Mouse (Mus musculus): Measurements from ENCODE around the gene Olfr60.

Olfr60 gene

DNA sequence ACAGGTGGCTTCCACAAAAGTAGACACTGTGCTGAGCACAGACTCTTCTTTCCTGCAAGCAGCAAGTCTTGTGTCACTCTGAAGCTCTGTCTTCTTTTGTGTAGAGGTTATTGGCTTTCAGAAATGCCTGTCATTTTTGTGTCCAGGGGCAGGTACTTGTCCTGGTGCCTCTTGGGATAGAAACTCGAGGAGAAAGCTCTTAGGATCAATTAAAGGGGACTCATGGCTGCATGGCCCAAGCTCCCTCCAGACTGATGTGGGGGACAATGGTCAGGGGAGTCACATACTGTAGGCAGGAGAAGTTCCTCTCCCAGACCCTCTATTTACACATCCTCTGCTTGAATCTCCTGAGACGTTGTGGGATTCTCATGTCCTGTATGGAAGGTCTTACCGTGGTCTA lies at the start of gene Olfr60:
Olfr60 (minus strand) TSS at position 101 of the 400 bp plus-strand sequence.
- DNase-seq: no peak

- DNase-seq: no peak
These were observed 41.3 kb upstream of the Olfr60 start, which contains the start of gene Olfr531 for GRCm38 (mm10) chr7:140402818-140403217. Gene Olfr531, minus strand, starts transcription at chr7:140402918.

GRCm38 (mm10) chr7:140376911-140377310 lies 15.4 kb upstream of the Olfr60 start:
- no peak for DNase-seq

- DNase-seq: no peak
These were observed 14.8 kb upstream of the Olfr60 start, which contains the start of gene Olfr530 for GRCm38 (mm10) chr7:140376231-140376630. Gene Olfr530, minus strand, starts transcription at chr7:140376331.

DNA sequence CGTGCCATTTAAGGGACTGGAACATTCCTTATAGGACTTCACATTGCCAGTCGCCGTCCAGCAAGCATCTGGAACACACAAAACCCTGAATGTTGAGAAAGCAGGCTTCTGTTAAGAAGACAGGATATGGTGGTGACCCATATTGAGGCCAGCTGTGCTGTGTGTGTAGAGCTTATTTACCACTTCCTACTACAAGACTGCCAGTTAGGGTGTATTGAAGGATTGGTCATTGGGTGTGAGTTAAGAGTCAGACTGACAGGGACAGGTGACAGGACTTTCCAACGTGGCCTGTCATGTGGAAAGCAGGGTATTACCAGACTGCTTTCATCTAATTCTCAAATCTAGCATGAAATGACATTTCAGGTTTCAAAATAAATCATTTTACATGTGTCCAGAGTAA lies 12.8 kb upstream of the Olfr60 start:
- no peak for DNase-seq

DNA sequence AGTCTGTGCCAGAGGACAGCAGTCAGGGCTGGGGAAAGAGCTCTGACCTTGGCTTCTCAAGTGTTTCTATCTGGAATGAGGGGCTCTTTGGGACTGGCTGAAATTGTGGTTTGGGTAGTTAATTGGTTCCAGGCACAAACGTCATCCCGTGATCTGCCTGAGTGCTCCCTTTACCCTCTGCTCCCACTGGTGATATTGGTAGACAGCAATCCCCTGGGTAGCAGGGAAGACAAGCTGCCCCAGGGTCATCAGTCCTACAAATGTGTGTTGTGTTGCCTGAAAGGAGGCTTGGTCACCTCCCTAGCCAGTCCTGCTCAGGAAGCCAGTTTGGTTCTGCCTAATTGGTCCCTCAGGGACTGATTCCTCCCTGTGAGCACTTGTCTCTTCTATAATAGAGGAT lies 27.8 kb downstream of the Olfr60 start, which contains the start of gene Olfr527:
Olfr527 (plus strand) TSS at position 301 of the 400 bp plus-strand sequence.
- DNase-seq: no peak

DNA sequence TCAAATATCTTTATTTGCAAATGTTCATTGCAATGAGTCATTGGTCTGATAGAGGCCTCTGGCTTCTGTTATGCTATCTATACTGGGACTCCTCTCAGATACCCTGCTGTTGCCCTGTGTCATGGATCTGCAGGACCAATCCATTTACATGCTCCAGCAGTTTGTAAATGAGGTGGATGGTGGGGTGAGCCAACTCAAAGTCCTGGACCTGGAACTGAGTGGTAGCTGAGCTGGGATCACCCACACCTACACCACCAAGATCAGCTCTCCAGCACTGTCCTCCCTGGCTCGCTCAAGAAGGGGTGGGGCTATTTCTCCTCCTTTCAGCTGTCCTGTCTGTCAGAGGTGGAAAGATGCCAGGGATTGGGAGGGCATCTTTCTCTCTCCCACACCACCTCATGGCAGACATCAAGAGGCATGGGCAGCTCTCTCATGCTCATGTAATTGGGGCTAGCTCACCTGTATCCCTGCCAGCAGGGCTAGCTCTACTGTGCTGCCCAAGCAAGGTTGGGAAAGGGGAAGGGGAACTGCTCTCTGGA lies 31.6 kb downstream of the Olfr60 start:
- DNase-seq: no peak

GRCm38 (mm10) chr7:140321135-140321534 lies 40.3 kb downstream of the Olfr60 start:
- no peak for DNase-seq

- no peak for DNase-seq
These were observed 40.9 kb downstream of the Olfr60 start, which contains the start of gene Olfr525 for GRCm38 (mm10) chr7:140320558-140320957. Gene Olfr525, plus strand, starts transcription at chr7:140320858.

DNA sequence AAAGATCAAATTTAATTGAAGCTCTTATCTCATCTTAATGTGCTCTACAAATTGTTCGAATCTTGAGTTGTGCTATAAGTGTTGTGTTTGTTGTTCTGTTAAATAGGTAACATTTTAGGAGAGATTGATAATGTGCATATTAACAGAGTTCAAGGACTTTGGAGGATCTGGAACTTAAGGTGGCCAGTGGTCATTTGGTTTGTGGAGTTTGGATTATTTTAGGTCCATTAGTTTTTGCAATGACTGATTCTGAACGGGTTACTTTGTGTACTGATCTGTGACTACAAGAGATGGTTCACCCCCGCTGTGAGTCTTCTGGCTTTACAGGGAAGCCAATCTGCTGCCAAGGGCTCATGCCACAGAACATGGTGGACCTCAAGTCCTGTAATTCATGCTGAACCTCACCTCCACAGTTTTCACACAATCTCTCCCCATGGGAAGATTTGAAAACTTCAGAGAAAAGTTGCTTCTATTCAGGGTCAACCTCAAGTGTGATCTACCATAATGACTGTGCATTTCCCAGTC lies 41.5 kb downstream of the Olfr60 start:
- DNase-seq: no peak

- no peak for DNase-seq
These were observed 62.1 kb downstream of the Olfr60 start for GRCm38 (mm10) chr7:140299416-140299815.

DNA sequence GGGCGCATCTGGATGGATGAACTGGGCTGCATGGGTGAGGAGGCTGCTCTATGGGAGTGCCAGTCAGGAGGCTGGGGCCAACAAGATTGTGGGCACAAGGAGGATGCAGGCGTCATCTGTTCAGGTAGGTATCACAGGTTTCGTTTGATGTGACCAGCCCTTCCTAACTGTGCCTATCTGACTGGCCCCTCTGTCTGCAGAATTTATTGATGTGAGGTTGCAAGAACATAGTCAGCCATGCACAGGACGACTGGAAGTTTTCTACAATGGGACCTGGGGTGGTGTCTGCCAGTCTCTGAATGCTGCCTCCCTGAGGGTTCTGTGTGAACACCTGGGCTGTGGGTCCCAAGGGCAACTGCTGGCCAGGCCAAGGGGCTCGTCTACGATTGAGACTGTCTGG lies 64.6 kb downstream of the Olfr60 start:
- DNase-seq: no peak

- no peak for DNase-seq
These were observed 65.7 kb downstream of the Olfr60 start for GRCm38 (mm10) chr7:140295746-140296145.
